Mouse (Mus musculus) stomach, postnatal 0 days (tissue): ENCODE data around the gene Usp54.

Experiments
- CTCF ChIP-seq: IDR thresholded peaks from 2 replicates; pipeline ENCODE4 v1.5.1; 2016; ENCODE audit warnings: antibody characterized with exemption, low read depth, mild to moderate bottlenecking, moderate library complexity
- EP300 ChIP-seq: optimal IDR thresholded peaks from 2 replicates; pipeline ENCODE3; 2016; ENCODE audit warnings: antibody characterized with exemption

GRCm38 (mm10) chr14:20578822-20579407 lies 61.9 kb downstream of the Usp54 start:
- TF ChIP-seq CTCF: peak; percentile 29; the same call in 1 of the 2 replicates
- TF ChIP-seq EP300: no peak
